Mouse (Mus musculus) adrenal gland, adult 18-20 months (tissue): ENCODE measurements around the gene Efnb2. TPM values are rescaled to one million over a fixed set of nuclear protein-coding genes. Genes with fewer than 3 reads are reported as not detected.

Experiments
- DNase-seq, 2 experiments: peaks; one replicate each; pipeline ENCODE4 v3.0.0; 2021 to 2022; ENCODE audit warnings: low spot score in 2 of 2
- total RNA-seq, 2 experiments: library from RNA; stranded (reverse); gene quantifications; 1 replicate in 1 of 2; 2 replicates in 1 of 2; pipeline ENCODE4 v1.2.3; 2021

Efnb2 gene
- total RNA-seq, 2 experiments from 2014 or later: 14.0 to 24.0 TPM

GRCm38 (mm10) chr8:8656578-8657441 lies 4.2 kb downstream of the Efnb2 start:
- DNase-seq: no peak

- DNase-seq: no peak
Measured at GRCm38 (mm10) chr8:8655346-8656340, 5.4 kb downstream of the Efnb2 start.

- DNase-seq: no peak
Measured at GRCm38 (mm10) chr8:8653906-8654489, 7.0 kb downstream of the Efnb2 start.

- no peak for DNase-seq
Measured at GRCm38 (mm10) chr8:8653343-8653742, 7.7 kb downstream of the Efnb2 start.

GRCm38 (mm10) chr8:8652388-8652787 lies 8.7 kb downstream of the Efnb2 start:
- DNase-seq: no peak

- no peak for DNase-seq
Measured at GRCm38 (mm10) chr8:8649944-8650343, 11.1 kb downstream of the Efnb2 start.

- DNase-seq: no peak
Measured at GRCm38 (mm10) chr8:8649536-8649935, 11.5 kb downstream of the Efnb2 start.

GRCm38 (mm10) chr8:8648686-8649085 lies 12.4 kb downstream of the Efnb2 start:
- no peak for DNase-seq

- no peak for DNase-seq
Measured at GRCm38 (mm10) chr8:8647824-8648223, 13.2 kb downstream of the Efnb2 start.

- no peak for DNase-seq
Measured at GRCm38 (mm10) chr8:8647319-8647718, 13.7 kb downstream of the Efnb2 start.

- DNase-seq: no peak
Measured at GRCm38 (mm10) chr8:8644160-8644915, 16.7 kb downstream of the Efnb2 start.

GRCm38 (mm10) chr8:8640264-8640588 lies 20.8 kb downstream of the Efnb2 start:
- no peak for DNase-seq

- DNase-seq: no peak
Measured at GRCm38 (mm10) chr8:8639569-8640263, 21.3 kb downstream of the Efnb2 start.

- DNase-seq: no peak
Measured at GRCm38 (mm10) chr8:8631394-8631793, 29.6 kb downstream of the Efnb2 start.

- DNase-seq: no peak
Measured at GRCm38 (mm10) chr8:8624017-8624416, 37.0 kb downstream of the Efnb2 start.

- no peak for DNase-seq
Measured at GRCm38 (mm10) chr8:8623486-8623885, 37.6 kb downstream of the Efnb2 start.

GRCm38 (mm10) chr8:8622476-8622875 lies 38.6 kb downstream of the Efnb2 start:
- no peak for DNase-seq

- DNase-seq: no peak
Measured at GRCm38 (mm10) chr8:8622031-8622430, 39.0 kb downstream of the Efnb2 start.

- DNase-seq: no peak
Measured at GRCm38 (mm10) chr8:8621236-8621917, 39.7 kb downstream of the Efnb2 start.

- DNase-seq: no peak
Measured at GRCm38 (mm10) chr8:8620536-8620935, 40.5 kb downstream of the Efnb2 start.
